Mouse (Mus musculus) urinary bladder, postnatal 4 days (tissue): ENCODE results near the gene Cd247.

Experiments used
- DNase-seq, 2 experiments: peaks; one replicate each; pipeline ENCODE4 v3.0.0; 2021 to 2022; ENCODE audit warnings: low spot score in 2 of 2

Gene Cd247

DNA sequence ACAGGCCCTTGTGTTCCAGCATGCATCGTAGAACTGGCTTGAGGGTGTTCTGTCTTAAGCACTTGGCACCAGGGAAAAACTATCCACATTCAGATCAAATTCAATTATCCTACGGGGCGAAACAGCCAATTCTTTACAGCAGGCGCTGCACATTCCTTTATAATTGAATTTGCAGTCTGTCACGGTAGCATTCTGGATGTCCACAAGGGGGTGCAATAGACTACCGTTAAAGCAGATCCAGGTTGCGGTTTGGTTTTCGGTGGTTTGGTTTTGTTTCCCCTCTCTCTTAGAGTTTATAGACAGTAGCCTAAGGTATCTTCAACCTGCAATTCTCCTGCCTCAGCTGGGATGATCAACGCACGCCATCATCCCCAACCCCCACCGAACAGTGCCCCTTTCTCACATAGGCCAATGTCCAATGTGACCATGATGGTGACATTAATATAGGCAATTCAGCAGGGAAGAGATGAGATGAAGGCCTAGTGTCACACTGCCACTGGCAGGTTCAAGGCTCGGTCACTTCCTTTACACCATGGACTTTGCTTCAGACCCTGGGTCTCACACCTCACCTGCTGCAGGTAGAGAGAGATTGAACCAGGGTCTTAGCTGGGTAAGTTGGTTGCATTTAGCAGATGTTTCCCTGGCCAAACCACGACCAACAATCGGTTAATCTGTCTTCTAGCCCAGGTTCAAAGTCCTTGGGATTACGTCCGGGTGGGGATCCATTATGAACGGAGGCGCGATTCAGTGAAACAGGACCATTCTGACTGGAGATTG is 12.8 kb upstream of the Cd247 start:
- no peak for DNase-seq

GRCm38 (mm10) chr1:165779954-165780585 is 8.4 kb upstream of the Cd247 start:
- DNase-seq = no peak

DNA sequence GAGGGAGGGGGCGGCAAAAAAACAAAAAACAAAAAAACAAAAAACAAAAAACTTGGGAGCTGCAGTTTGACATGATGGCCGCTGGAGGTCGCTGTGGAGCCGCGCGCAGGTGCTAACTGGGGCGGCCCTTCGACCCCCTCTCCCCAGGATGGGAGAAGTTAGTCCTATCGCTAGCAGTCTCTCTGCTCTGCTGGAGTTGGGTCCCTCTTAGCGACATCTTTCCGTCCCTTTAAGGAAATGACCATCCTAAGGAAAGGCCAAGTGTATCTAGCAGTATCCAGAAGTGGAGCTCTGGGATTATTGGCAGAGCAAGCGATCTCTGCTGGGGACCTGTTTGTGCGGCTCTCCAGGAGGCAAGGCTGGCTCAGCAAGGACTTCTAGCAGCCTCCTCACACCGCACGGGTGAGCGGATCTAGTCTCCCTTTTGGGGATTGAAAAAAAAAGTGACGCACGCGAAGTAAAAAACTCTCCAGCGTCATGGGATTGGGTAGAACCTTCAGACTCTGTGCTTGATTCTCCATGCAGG is 7.8 kb upstream of the Cd247 start:
- no peak for DNase-seq

- DNase-seq = no peak
These were observed 7.1 kb upstream of the Cd247 start for GRCm38 (mm10) chr1:165781426-165781825.

DNA sequence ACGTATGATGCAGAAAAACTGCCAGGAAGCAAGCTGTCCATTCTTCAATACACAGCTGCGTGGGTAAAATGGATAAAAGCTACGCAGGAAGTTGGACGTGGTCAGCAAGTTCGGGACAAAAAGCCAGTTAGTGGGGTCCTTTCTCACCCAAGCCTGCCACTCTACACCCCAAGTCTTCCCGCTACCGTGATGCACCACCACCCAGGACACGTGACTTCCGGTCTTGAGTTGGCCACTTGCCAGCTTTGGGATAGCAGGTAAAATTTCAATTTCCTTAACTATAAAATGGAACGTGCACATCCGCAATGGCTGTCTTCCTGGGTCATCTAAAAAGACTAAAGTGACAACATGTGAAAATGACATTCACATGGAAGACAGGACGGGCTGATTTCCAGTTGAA is 6.6 kb upstream of the Cd247 start:
- DNase-seq = no peak

DNA sequence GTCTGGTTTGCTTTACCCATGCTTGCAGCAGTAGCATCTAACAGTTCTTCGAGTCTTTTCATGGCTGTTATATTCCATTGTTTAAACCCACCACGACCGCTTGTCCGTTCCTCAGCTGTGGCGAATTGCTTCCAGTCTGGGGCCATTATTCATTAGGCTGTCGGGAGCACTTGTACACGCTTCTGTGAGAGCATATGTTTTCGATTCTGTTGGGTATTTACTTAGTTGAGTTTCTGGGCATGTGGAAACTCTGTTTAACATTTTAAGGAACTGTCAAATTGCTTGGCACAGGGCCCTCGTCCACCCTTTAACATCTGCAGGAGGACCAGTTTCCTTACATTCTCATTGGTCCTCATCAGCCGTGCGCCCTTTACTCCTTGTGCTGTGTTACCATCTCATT is 2.2 kb upstream of the Cd247 start:
- DNase-seq = no peak

DNA sequence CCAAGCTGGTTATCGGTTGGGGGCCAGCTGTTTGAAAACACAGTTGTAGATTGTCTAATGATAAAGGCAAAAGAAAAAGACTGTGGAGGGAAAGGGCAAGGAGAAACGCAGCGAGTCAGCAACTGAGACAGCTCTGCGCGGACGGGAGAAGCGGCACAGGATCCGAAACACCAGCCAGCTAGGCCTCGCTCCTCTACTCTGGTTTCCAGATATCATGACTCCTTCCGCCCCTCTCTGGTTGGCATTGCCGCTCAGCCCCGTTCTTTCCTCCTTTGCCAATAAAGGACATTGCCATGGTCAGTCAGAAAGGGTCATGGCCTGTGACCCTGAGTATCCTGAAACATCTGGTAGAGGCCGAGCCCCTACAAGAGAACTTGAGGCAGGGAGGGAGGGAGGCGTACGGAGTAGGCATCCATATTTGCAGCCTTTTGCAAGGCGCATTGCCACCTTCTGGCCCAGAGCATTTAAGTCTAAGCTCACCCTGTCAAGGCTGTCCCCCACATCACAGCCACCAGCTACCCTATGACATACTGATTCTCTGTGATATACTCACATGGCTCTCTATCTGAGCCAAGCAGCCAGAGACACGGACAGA is 682 bp downstream of the Cd247 start:
- no peak for DNase-seq

GRCm38 (mm10) chr1:165789963-165790362 is 1.5 kb downstream of the Cd247 start:
- DNase-seq = no peak

DNA sequence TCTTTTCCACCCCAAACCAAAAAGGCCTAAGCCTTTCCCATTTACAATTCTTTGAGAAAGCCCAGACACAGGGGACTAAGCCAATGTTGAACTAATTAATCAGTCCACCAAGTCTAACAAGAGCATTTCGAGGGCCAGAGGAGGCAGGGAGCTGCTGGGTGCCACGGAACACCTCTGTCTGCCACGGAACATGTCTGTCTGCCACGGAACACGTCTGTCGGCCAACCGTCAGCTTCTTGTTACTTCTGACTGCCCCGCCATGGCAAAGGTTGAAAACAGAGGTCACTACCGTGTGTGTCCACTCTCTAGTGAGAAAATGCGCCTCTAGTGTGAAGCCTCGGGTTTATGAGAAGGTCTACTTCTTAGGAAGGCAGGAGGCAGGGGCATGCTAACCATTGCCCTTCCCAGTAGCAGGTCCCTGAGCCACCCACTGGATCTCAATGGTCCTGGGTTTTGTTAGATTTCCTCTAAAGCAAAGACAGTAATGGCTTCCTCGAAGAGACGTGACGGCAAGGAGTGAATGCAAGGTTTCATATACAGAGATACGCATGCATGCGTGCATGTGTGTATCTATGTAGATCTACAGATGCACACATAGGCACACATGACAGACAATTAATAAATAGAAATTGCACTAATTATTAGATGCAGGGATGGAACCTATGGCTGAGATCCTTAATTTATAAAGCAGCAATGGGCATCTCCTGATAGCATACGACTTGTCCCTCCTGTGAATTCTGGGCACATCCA is 2.2 kb downstream of the Cd247 start:
- no peak for DNase-seq

DNA sequence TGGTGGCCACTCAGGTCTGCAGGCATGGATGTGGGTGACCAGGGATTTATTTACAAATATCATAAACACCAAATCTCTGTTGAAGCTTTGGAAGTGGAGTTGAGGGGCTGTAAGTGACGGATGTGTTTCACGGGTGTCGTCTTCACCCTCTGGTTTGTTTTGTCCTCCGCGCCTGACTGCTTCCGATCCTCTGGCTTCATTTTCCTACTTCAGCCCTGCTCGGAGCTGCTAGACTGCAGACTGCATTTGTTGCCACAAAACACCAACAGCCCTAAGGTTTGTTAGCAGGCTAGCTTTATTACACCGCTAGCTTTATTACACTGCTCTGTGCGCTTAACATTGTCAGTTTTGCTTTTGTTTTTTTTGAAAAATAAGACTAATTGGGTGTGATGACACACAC is 2.9 kb downstream of the Cd247 start:
- no peak for DNase-seq

DNA sequence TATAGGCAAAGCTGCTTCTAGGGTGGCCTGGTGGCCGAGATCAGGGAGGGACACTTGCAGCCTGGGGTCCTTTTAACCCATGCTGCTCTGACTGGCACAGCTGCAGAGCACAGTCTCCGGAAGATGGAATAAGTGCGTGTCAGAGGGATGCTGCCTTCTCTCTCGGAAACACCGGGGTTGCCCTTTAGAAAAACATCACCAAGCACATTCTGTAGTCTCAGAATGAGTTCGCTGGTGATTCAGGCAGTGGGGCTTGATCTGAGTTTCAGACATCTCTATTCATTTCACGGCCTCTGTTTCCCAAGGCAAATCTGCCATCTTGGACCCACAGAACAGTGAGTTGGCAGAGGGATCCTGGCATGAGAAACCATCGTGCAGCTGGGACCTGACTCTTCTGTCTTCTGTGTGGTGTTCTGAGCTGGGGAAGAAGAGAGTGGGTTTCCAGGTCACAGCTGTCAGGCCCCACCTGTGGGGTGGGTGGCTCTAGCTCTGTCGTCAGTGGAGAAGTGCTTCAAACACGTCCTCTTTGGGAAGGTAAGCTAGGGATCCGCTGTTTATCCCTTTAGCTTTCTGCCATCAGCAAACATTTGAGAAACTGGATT is 13.3 kb downstream of the Cd247 start:
- DNase-seq = no peak

DNA sequence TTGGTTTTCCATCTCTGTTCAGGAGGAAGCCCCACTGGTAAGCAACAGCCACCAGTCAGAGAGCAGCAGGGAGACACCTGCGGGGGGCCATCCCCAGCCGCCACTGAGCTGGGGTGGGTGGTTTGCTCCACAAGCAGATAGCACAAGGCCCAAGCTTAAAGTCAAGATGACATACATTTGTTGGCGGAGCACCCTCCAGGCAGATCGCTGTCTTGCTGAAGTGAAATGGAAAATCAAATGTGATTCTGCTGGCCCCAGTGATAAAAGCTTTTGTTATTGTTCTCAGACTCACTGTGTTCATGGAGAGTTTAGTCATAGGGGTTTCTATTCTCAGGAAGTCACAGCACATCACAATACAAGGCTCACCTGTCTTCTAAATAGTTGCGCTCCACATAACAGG is 14.6 kb downstream of the Cd247 start:
- DNase-seq = no peak

DNA sequence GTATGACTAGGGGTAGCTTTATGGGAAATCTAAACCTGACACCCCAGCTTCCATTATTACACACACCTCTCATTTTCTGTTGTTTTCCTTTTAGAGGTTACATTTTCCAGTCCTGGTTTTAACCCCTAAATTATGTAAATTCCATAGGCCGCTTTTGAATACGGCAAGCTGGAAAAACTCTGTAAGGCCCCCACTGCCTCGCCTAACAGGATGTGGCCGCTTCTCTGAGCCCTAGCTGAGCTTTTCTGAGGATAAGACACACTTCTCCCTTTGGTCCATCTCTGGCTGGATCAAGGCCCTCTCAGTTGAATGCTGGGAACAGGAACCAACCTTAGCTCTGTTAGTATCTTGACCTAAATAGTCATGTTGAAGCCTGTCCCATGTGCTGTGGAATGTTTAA is 15.7 kb downstream of the Cd247 start:
- no peak for DNase-seq

GRCm38 (mm10) chr1:165810633-165811032 is 22.2 kb downstream of the Cd247 start:
- DNase-seq = no peak

- no peak for DNase-seq
These were observed 22.7 kb downstream of the Cd247 start for GRCm38 (mm10) chr1:165811170-165811569.

DNA sequence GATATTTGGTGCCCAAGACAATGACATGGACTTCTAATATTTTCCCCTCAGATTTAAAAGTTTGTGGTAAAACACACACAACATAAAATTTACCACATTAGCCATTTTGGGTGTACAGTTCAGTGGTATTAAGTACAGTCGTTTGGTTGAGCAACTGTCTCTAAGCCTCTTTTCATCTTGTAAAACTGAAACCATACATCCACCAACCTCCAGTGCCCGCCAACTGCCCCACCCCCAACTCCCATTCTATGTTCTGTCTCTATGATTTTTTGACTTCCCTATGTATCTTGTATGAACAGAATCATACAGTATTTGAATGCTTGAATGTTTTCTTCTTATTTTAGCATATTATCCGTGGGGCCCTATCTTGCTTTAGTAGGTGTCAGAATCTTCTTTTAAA is 24.3 kb downstream of the Cd247 start:
- DNase-seq = no peak

DNA sequence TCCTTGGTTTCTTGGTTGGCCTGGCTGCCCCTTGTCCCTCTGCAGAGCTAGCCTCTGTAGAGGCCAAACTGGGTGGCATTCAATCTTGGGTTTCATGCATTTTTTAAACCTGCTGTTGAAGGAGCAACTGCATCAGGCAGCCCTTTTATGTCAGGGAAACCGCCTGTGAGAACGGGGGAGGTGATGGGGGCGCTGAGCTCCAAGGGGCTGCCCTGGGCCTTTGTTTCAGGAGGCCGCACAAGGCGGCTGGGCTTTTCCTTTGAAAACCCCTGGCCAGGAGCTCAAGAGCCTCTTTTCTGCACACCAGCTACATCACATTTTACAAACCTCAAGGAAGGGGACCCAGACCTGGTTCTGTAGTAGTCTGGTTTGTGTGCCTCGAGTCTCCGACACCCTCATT is 25.6 kb downstream of the Cd247 start:
- no peak for DNase-seq

DNA sequence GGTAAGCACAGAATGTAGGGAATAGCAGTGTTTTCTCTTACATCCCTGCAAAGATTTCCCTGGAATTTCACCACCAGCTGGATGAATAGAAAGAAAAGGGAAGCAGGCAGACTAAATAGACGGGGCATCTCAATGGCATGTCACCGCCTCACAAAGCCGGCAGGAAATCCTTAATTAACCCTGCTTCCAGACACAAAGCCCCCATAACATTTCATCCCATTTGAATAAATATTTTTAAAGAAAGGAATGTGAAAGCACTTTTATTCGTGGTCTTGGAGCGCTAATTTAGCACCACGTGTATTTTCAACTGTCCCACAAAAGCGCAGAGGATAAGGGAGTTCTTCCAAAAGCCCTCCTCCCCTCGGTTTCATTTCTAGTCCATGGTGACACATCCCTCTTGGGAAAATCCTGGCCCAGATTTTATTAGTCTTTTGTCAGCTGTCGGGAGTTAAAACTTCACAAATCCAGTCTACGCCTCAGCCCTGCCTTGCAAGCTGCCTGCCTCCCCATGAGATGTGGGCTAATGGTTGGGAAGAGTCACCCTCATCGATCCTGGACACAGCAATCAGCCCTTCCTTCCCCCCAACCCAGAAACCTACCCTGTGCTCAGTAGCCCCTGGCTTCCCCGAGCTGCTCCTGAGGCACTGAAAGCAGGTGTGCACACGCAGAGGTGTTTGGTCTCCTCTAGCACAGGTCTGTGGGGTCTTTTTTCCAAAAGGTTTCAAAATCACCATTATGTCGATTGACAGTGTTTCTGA is 26.2 kb downstream of the Cd247 start:
- DNase-seq = no peak

- no peak for DNase-seq
These were observed 27.9 kb downstream of the Cd247 start for GRCm38 (mm10) chr1:165816391-165816790.

GRCm38 (mm10) chr1:165817264-165817663 is 28.8 kb downstream of the Cd247 start:
- no peak for DNase-seq
